Mouse (Mus musculus): ENCODE measurements at regions not wholly inside any gene's neighbourhood (a gene's known extent, or its start where the extent isn't known, plus 50 kb on each side); places are given as distances from the start of the nearest gene placed in this dataset.

GRCm38 (mm10) chr2:77358176-77358575 lies 77.8 kb upstream of the Sestd1 start:
- Histone ChIP-seq H3K27ac (no peak overlapping the region), H3K27me3 (ENCODE audit: insufficient read depth, low read length) (no peaks in the 10 kb centered on the region), H3K9ac (replicated peaks; ENCODE audit: low read length) (no peak overlapping the region), H3K36me3 (ENCODE audit: insufficient read depth, low read length) (no peaks in the 10 kb centered on the region), H3K4me2 (ENCODE audit: low read depth, low read length) (no peak overlapping the region), H3K4me3 (ENCODE audit: low read length) (no peak overlapping the region), H3K4me1 (ENCODE audit: insufficient read depth, low read length) (no peaks in the 10 kb centered on the region), H3K9me3 (ENCODE audit: low read length) (no peaks in the 10 kb centered on the region)
- no peak for DNase-seq (ENCODE audit: low spot score)
- whole genome bisulfite sequencing, result 81% methylated on average over 6 of the region's 6 CpGs
- ATAC-seq, result no peak
- no peak for TF ChIP-seq CTCF (IDR thresholded peaks at IDR 0.05; ENCODE audit: low read depth)

GRCm38 (mm10) chr2:77356798-77357197 lies 76.4 kb upstream of the Sestd1 start:
- H3K27ac ChIP-seq, result no peak overlapping the region
- no peaks in the 10 kb centered on the region for H3K9me3 ChIP-seq (ENCODE audit: low read length)
- no peaks in the 10 kb centered on the region for H3K27me3 ChIP-seq (ENCODE audit: insufficient read depth, low read length)
- H3K36me3 ChIP-seq (ENCODE audit: insufficient read depth, low read length), result no peaks in the 10 kb centered on the region
- WGBS, result 56% methylated on average over 10 of the region's 10 CpGs
- no peak overlapping the region for H3K4me2 ChIP-seq (ENCODE audit: low read depth, low read length)
- H3K4me3 ChIP-seq (ENCODE audit: low read length), result no peak overlapping the region
- H3K9ac ChIP-seq (replicated peaks; ENCODE audit: low read length), result no peak overlapping the region
- DNase-seq (ENCODE audit: low spot score), result peak; percentile 62
- TF ChIP-seq CTCF (IDR thresholded peaks at IDR 0.05; ENCODE audit: low read depth), result peak; percentile 66
- H3K4me1 ChIP-seq (ENCODE audit: insufficient read depth, low read length), result no peaks in the 10 kb centered on the region
- no peak for ATAC-seq

- Histone ChIP-seq H3K27ac (no peak overlapping the region), H3K9ac (replicated peaks; ENCODE audit: low read length) (no peak overlapping the region), H3K27me3 (ENCODE audit: insufficient read depth, low read length) (no peaks in the 10 kb centered on the region), H3K4me1 (ENCODE audit: insufficient read depth, low read length) (no peaks in the 10 kb centered on the region), H3K9me3 (ENCODE audit: low read length) (no peaks in the 10 kb centered on the region), H3K4me3 (ENCODE audit: low read length) (no peak overlapping the region), H3K36me3 (ENCODE audit: insufficient read depth, low read length) (no peaks in the 10 kb centered on the region), H3K4me2 (ENCODE audit: low read depth, low read length) (no peak overlapping the region)
- 0 out of 2 replicates have a peak, but pooled peaks have one; percentile 10 for ATAC-seq
- WGBS, result 84% methylated on average over 8 of the region's 8 CpGs
- TF ChIP-seq CTCF (IDR thresholded peaks at IDR 0.05; ENCODE audit: low read depth), result no peak
- no peak for DNase-seq (ENCODE audit: low spot score)
Measured at GRCm38 (mm10) chr2:77351987-77352628, 71.7 kb upstream of the Sestd1 start.

- H3K4me1 ChIP-seq (ENCODE audit: insufficient read depth, low read length), result no peaks in the 10 kb centered on the region
- no peak overlapping the region for H3K9ac ChIP-seq (replicated peaks; ENCODE audit: low read length)
- no peak for TF ChIP-seq CTCF (IDR thresholded peaks at IDR 0.05; ENCODE audit: low read depth)
- DNase-seq (ENCODE audit: low spot score) (no peak), ATAC-seq (no peak)
- H3K4me2 ChIP-seq (ENCODE audit: low read depth, low read length), result no peak overlapping the region
- H3K9me3 ChIP-seq (ENCODE audit: low read length), result no peaks in the 10 kb centered on the region
- WGBS, result 94% methylated on average over 5 of the region's 5 CpGs
- H3K27ac ChIP-seq, result no peak overlapping the region
- H3K27me3 ChIP-seq (ENCODE audit: insufficient read depth, low read length), result no peaks in the 10 kb centered on the region
- no peaks in the 10 kb centered on the region for H3K36me3 ChIP-seq (ENCODE audit: insufficient read depth, low read length)
- no peak overlapping the region for H3K4me3 ChIP-seq (ENCODE audit: low read length)
Measured at GRCm38 (mm10) chr2:77347027-77347426, 66.6 kb upstream of the Sestd1 start.

GRCm38 (mm10) chr2:77343736-77344440 lies 63.5 kb upstream of the Sestd1 start:
- ATAC-seq, result 0 out of 2 replicates have a peak, but pooled peaks have one; percentile 11

GRCm38 (mm10) chr2:77342416-77342815 lies 62.0 kb upstream of the Sestd1 start:
- no peak overlapping the region for H3K9ac ChIP-seq (replicated peaks; ENCODE audit: low read length)
- 0 out of 2 replicates have a peak, but pooled peaks cover 4% of the 10 kb centered on the region for H3K9me3 ChIP-seq (ENCODE audit: low read length)
- H3K4me3 ChIP-seq (ENCODE audit: low read length), result no peak overlapping the region
- 35% methylated on average over 2 of the region's 2 CpGs for WGBS
- TF ChIP-seq CTCF (IDR thresholded peaks at IDR 0.05; ENCODE audit: low read depth), result no peak
- H3K4me1 ChIP-seq (ENCODE audit: insufficient read depth, low read length), result no peaks in the 10 kb centered on the region
- no peaks in the 10 kb centered on the region for H3K36me3 ChIP-seq (ENCODE audit: insufficient read depth, low read length)
- H3K4me2 ChIP-seq (ENCODE audit: low read depth, low read length), result no peak overlapping the region
- DNase-seq (ENCODE audit: low spot score), result no peak
- no peaks in the 10 kb centered on the region for H3K27me3 ChIP-seq (ENCODE audit: insufficient read depth, low read length)
- no peak overlapping the region for H3K27ac ChIP-seq
- ATAC-seq, result no peak

More at GRCm38 (mm10) chr2:77343736-77344440, 63.5 kb upstream of the Sestd1 start:
- Histone ChIP-seq H3K27ac (no peak overlapping the region), H3K4me2 (ENCODE audit: low read depth, low read length) (no peak overlapping the region), H3K9me3 (ENCODE audit: low read length) (no peaks in the 10 kb centered on the region), H3K4me3 (ENCODE audit: low read length) (no peak overlapping the region), H3K4me1 (ENCODE audit: insufficient read depth, low read length) (no peaks in the 10 kb centered on the region), H3K36me3 (ENCODE audit: insufficient read depth, low read length) (no peaks in the 10 kb centered on the region), H3K27me3 (ENCODE audit: insufficient read depth, low read length) (no peaks in the 10 kb centered on the region), H3K9ac (replicated peaks; ENCODE audit: low read length) (no peak overlapping the region)
- DNase-seq (ENCODE audit: low spot score), result no peak
- WGBS, result 94% methylated on average over 16 of the region's 16 CpGs
- TF ChIP-seq CTCF (IDR thresholded peaks at IDR 0.05; ENCODE audit: low read depth), result peak; percentile 54

All from hindbrain, postnatal 0 days (tissue).